Mouse (Mus musculus): ENCODE measurements around the gene Smim4. TPM values are rescaled to one million over a fixed set of nuclear protein-coding genes. Genes with fewer than 3 reads are reported as not detected.

The Smim4 gene
- polyA plus RNA-seq, 1 experiment = 17.1 TPM

DNA sequence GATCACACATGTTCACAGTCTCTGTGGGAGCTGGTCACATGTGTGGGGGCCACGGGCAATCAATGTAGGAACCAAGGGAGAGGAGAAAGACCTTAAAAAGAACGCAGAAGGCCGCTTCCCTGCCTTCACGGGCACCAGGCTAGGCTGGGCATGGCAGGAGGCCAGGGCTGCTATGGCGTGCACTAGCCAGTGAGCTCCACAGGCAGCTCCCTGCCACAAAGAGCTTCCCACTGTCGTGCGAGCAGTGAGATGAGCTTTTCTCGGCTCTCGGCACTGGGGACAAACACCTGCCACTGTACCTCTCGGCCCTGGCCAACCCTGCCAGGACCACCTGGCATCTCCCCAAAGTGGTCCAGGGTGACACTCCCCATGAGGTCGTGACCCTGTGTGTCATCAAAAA, 42.6 kb upstream of the Smim4 start:
- Histone ChIP-seq H3K36me3 (ENCODE audit: control insufficient read depth, insufficient read depth, low read length, poor library complexity, severe bottlenecking) (peaks cover 27% of the 10 kb centered on the region), H3K4me3 (ENCODE audit: low read depth, low read length) (no peak overlapping the region), H3K4me1 (ENCODE audit: control insufficient read depth, insufficient read depth, low read length) (no peaks in the 10 kb centered on the region), H3K9ac (ENCODE audit: low read depth, poor library complexity, severe bottlenecking) (no peak overlapping the region), H3K9me3 (replicated peaks; ENCODE audit: control insufficient read depth, insufficient read depth, low read length, poor library complexity, severe bottlenecking) (no peaks in the 10 kb centered on the region), H3K27ac (ENCODE audit: insufficient read depth, low read length) (no peak overlapping the region), H3K27me3 (ENCODE audit: control insufficient read depth, insufficient read depth, low read length, poor library complexity, severe bottlenecking) (no peaks in the 10 kb centered on the region)
- TF ChIP-seq CTCF (IDR thresholded peaks at IDR 0.05; ENCODE audit: low read depth, low read length) (no peak), POLR2A (IDR thresholded peaks at IDR 0.05; ENCODE audit: insufficient read depth, low read length) (no peak), EP300 (IDR thresholded peaks at IDR 0.05; ENCODE audit: insufficient read depth, low read depth, low read length) (no peak)

DNA sequence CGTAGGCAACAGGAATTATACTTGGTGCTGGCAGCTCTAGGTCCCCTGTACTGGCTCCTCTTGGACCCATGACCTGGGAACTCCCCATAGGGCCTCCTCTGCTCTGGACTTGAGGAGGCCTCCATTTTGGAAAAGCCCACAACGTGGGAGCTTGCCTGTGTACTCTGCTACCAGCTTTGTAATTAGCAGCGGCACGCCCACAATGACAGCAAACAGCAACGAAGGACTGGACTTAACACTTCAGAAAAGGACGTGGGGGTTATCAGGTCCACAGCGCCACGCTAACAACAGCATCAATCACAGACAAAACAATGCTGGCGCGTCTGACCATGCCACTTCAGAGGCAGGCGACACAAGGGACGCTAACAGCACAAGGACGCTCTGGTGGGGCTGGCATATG, 42.2 kb upstream of the Smim4 start:
- TF ChIP-seq EP300 (IDR thresholded peaks at IDR 0.05; ENCODE audit: insufficient read depth, low read depth, low read length) (no peak), POLR2A (IDR thresholded peaks at IDR 0.05; ENCODE audit: insufficient read depth, low read length) (no peak), CTCF (IDR thresholded peaks at IDR 0.05; ENCODE audit: low read depth, low read length) (no peak)
- no peak overlapping the region for H3K9ac ChIP-seq (ENCODE audit: low read depth, poor library complexity, severe bottlenecking)
- H3K27ac ChIP-seq (ENCODE audit: insufficient read depth, low read length) = no peak overlapping the region
- H3K27me3 ChIP-seq (ENCODE audit: control insufficient read depth, insufficient read depth, low read length, poor library complexity, severe bottlenecking) = no peaks in the 10 kb centered on the region
- H3K4me1 ChIP-seq (ENCODE audit: control insufficient read depth, insufficient read depth, low read length) = no peaks in the 10 kb centered on the region
- H3K36me3 ChIP-seq (ENCODE audit: control insufficient read depth, insufficient read depth, low read length, poor library complexity, severe bottlenecking) = peaks cover 27% of the 10 kb centered on the region
- no peak overlapping the region for H3K4me3 ChIP-seq (ENCODE audit: low read depth, low read length)
- H3K9me3 ChIP-seq (replicated peaks; ENCODE audit: control insufficient read depth, insufficient read depth, low read length, poor library complexity, severe bottlenecking) = no peaks in the 10 kb centered on the region

DNA sequence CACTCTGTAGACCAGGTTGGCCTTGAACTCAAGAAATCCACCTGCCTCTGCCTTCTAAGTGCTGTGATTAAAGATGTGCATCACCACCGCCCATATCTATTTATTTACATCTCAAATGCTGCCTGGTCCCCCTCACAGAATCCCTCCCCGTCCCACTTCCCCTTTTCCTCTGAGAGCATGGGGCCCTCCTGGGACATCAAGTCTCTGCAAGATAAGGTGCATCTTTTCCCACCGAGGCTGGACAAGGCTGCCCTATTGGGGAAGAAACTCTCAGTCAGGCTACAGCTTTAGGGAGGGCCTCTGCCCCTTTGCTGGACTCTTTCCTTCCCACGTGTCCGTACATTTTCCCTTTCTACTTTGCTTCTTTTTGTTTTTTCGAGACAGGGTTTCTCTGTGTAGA, 40.8 kb upstream of the Smim4 start:
- no peaks in the 10 kb centered on the region for H3K27me3 ChIP-seq (ENCODE audit: control insufficient read depth, insufficient read depth, low read length, poor library complexity, severe bottlenecking)
- TF ChIP-seq CTCF (IDR thresholded peaks at IDR 0.05; ENCODE audit: low read depth, low read length) (no peak), EP300 (IDR thresholded peaks at IDR 0.05; ENCODE audit: insufficient read depth, low read depth, low read length) (no peak), POLR2A (IDR thresholded peaks at IDR 0.05; ENCODE audit: insufficient read depth, low read length) (no peak)
- H3K36me3 ChIP-seq (ENCODE audit: control insufficient read depth, insufficient read depth, low read length, poor library complexity, severe bottlenecking) = peaks cover 24% of the 10 kb centered on the region

DNA sequence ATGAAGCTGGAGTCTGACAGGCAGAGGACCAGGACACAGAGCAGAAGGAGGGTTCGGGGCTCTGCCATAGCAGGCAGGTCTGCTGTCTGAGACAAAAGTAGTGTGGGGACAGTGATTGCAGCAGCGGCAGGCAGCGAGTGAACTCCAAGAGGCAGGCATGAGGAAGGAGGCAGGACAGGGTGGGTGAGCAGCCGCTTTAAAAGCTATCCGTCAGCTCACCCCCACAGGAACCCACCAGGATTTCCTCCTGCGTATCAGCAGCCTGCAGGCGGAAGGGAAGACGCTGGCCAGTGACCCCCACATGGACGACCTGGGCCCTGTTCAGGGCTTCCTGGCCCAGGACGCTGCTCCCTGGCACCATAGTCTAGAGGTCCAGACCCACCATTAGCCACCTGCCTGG, 39.7 kb upstream of the Smim4 start, which contains the start of gene Stab1:
TSS of gene Stab1 (minus strand) at position 217 of the 400 bp plus-strand sequence.
- no peaks in the 10 kb centered on the region for H3K27me3 ChIP-seq (ENCODE audit: control insufficient read depth, insufficient read depth, low read length, poor library complexity, severe bottlenecking)
- no peaks in the 10 kb centered on the region for H3K4me1 ChIP-seq (ENCODE audit: control insufficient read depth, insufficient read depth, low read length)
- TF ChIP-seq EP300 (IDR thresholded peaks at IDR 0.05; ENCODE audit: insufficient read depth, low read depth, low read length) (no peak), CTCF (IDR thresholded peaks at IDR 0.05; ENCODE audit: low read depth, low read length) (no peak), POLR2A (IDR thresholded peaks at IDR 0.05; ENCODE audit: insufficient read depth, low read length) (no peak)
- H3K9ac ChIP-seq (ENCODE audit: low read depth, poor library complexity, severe bottlenecking) = no peak within 1 kb of the TSS
- no peaks in the 10 kb centered on the region for H3K9me3 ChIP-seq (replicated peaks; ENCODE audit: control insufficient read depth, insufficient read depth, low read length, poor library complexity, severe bottlenecking)
- no peak within 1 kb of the TSS for H3K27ac ChIP-seq (ENCODE audit: insufficient read depth, low read length)
- no peak within 1 kb of the TSS for H3K4me3 ChIP-seq (ENCODE audit: low read depth, low read length)
- peaks cover 24% of the 10 kb centered on the region for H3K36me3 ChIP-seq (ENCODE audit: control insufficient read depth, insufficient read depth, low read length, poor library complexity, severe bottlenecking)

More for the DNA sequence above, 40.8 kb upstream of the Smim4 start:
- no peak overlapping the region for H3K4me3 ChIP-seq (ENCODE audit: low read depth, low read length)
- no peak overlapping the region for H3K27ac ChIP-seq (ENCODE audit: insufficient read depth, low read length)
- no peaks in the 10 kb centered on the region for H3K9me3 ChIP-seq (replicated peaks; ENCODE audit: control insufficient read depth, insufficient read depth, low read length, poor library complexity, severe bottlenecking)
- no peaks in the 10 kb centered on the region for H3K4me1 ChIP-seq (ENCODE audit: control insufficient read depth, insufficient read depth, low read length)
- H3K9ac ChIP-seq (ENCODE audit: low read depth, poor library complexity, severe bottlenecking) = no peak overlapping the region

DNA sequence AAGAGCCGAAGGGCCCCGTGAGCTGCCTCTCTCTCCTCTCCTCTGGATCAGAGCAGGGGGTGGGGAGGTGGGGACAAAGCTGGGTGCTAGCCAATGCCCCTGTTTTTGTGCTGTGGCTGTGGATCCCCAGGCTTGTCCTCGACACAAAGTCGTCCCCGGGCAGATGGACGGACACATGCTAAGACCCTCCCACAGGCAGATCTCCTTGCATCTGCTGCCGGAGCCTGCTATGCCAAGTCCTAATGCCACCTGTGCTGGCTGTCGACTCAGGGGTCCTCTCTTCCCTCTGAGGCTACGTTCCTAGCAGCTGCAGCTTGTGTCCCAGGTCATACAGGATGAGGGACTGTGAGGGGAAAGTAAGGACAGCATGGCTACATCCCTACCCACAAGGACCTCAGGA, 38.1 kb upstream of the Smim4 start:
- TF ChIP-seq POLR2A (IDR thresholded peaks at IDR 0.05; ENCODE audit: insufficient read depth, low read length) = no peak
- no peak for TF ChIP-seq CTCF (IDR thresholded peaks at IDR 0.05; ENCODE audit: low read depth, low read length)
- no peak for TF ChIP-seq EP300 (IDR thresholded peaks at IDR 0.05; ENCODE audit: insufficient read depth, low read depth, low read length)

DNA sequence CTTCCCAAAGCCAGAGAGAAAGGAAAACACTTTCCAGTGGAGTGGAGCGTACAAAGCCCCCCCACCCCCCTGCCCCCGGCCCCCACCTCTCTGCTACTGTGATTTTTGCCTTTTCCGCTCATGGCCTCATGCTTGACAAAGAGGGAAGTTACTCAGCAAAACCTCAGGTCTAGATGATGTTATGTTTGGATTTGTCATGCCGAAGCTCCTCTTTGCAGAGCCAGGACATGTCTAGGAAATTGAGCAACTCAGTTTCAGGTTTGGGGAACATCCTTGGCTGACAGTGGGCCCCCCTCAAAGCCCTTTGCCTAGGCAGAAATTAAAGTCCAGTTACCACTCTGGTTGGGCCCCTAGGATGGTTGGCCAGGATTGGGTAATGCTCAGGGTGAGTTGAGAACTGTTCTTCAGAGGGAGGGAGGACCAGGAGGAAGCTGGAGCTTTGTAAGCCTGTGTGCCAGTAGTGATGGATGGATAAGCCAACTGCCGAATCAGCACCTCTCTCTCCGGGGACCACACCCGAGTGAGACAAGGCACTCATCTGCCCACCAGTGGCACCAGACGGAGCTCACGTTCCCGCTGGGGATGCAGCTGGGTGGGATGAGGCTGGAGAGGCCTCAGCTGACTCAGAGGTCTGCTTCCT, 37.4 kb upstream of the Smim4 start:
- Histone ChIP-seq H3K9me3 (replicated peaks; ENCODE audit: control insufficient read depth, insufficient read depth, low read length, poor library complexity, severe bottlenecking) (no peaks in the 10 kb centered on the region), H3K27ac (ENCODE audit: insufficient read depth, low read length) (no peak overlapping the region), H3K4me1 (ENCODE audit: control insufficient read depth, insufficient read depth, low read length) (no peaks in the 10 kb centered on the region), H3K27me3 (ENCODE audit: control insufficient read depth, insufficient read depth, low read length, poor library complexity, severe bottlenecking) (no peaks in the 10 kb centered on the region), H3K9ac (ENCODE audit: low read depth, poor library complexity, severe bottlenecking) (no peak overlapping the region), H3K4me3 (ENCODE audit: low read depth, low read length) (no peak overlapping the region), H3K36me3 (ENCODE audit: control insufficient read depth, insufficient read depth, low read length, poor library complexity, severe bottlenecking) (peaks cover under 1% of the 10 kb centered on the region; the same call in 1 of the 2 replicates)
- no peak for TF ChIP-seq EP300 (IDR thresholded peaks at IDR 0.05; ENCODE audit: insufficient read depth, low read depth, low read length)
- no peak for TF ChIP-seq POLR2A (IDR thresholded peaks at IDR 0.05; ENCODE audit: insufficient read depth, low read length)
- TF ChIP-seq CTCF (IDR thresholded peaks at IDR 0.05; ENCODE audit: low read depth, low read length) = no peak

More for the DNA sequence above, 38.1 kb upstream of the Smim4 start:
- no peak overlapping the region for H3K4me3 ChIP-seq (ENCODE audit: low read depth, low read length)
- no peaks in the 10 kb centered on the region for H3K27me3 ChIP-seq (ENCODE audit: control insufficient read depth, insufficient read depth, low read length, poor library complexity, severe bottlenecking)
- H3K9me3 ChIP-seq (replicated peaks; ENCODE audit: control insufficient read depth, insufficient read depth, low read length, poor library complexity, severe bottlenecking) = no peaks in the 10 kb centered on the region
- H3K9ac ChIP-seq (ENCODE audit: low read depth, poor library complexity, severe bottlenecking) = no peak overlapping the region
- H3K27ac ChIP-seq (ENCODE audit: insufficient read depth, low read length) = no peak overlapping the region
- H3K36me3 ChIP-seq (ENCODE audit: control insufficient read depth, insufficient read depth, low read length, poor library complexity, severe bottlenecking) = peaks cover 8% of the 10 kb centered on the region
- H3K4me1 ChIP-seq (ENCODE audit: control insufficient read depth, insufficient read depth, low read length) = no peaks in the 10 kb centered on the region
